Comparison of ENCODE assay signal across 18 mouse cellular contexts in genomic region chr11:107016893-107017292, GRCm38 (mm10). TPM values are rescaled to one million over a fixed set of nuclear protein-coding genes. Genes with fewer than 3 reads are reported as not detected.
DNase-seq lines count a peak whose midpoint lies in the region; ATAC-seq and TF ChIP-seq lines count a peak whose summit lies in the region.
"Had no signal": no experiment of that assay in that cellular context is flagged by ENCODE, and none has a peak within 500 bp of the region (broad histone marks: within the 10 kb centered on the region; RNA-seq: fewer than 3 reads in every experiment).

No protein-coding gene starts in this region.

- peak; percentile 35 for TF ChIP-seq CTCF in intestine, postnatal 0 days (IDR thresholded peaks at IDR 0.05; ENCODE audit: low read depth)
- no peak; the same call in 1 of the 2 replicates for TF ChIP-seq CTCF in kidney, postnatal 0 days (IDR thresholded peaks at IDR 0.05; ENCODE audit: low read depth)

- H3K9me3 ChIP-seq in intestine, postnatal 0 days (ENCODE audit: control insufficient read depth), result no peaks in the 10 kb centered on the region
- H3K9me3 ChIP-seq in intestine, embryonic 15.5 days, result no peaks in the 10 kb centered on the region
- H3K9me3 ChIP-seq in neural tube, embryonic 13.5 days, result no peaks in the 10 kb centered on the region
- no peaks in the 10 kb centered on the region for H3K9me3 ChIP-seq in neural tube, embryonic 15.5 days (replicated peaks)
- no peaks in the 10 kb centered on the region for H3K9me3 ChIP-seq in kidney, postnatal 0 days (replicated peaks; ENCODE audit: low read length)
- H3K9me3 ChIP-seq: forebrain, embryonic 13.5 days; heart, embryonic 12.5 days; limb, embryonic 15.5 days; stomach, embryonic 15.5 days had no signal

- DNase-seq in kidney, postnatal 0 days (ENCODE audit: low spot score), result peak; percentile 89
- no peak for DNase-seq in spleen, postnatal 4 days (ENCODE audit: low spot score in 2 of 2)
- no peak for DNase-seq in heart, postnatal 36 days
- no peak for DNase-seq in thymus, postnatal 4 days
- DNase-seq: B cell, adult 2 months; cerebellum, postnatal 25 days; retina, postnatal 1 day; thymus, postnatal 36 days had no signal

- H3K9ac ChIP-seq in intestine, postnatal 0 days (ENCODE audit: low read depth, low read length), result no peak overlapping the region
- no peak overlapping the region for H3K9ac ChIP-seq in intestine, embryonic 15.5 days
- H3K9ac ChIP-seq in neural tube, embryonic 13.5 days, result 0 out of 2 replicates have a peak overlapping the region, but pooled peaks have one; percentile 1
- H3K9ac ChIP-seq in neural tube, embryonic 15.5 days (replicated peaks), result no peak overlapping the region
- no peak overlapping the region for H3K9ac ChIP-seq in kidney, postnatal 0 days (ENCODE audit: low read depth, low read length)
- H3K9ac ChIP-seq: forebrain, embryonic 13.5 days; heart, embryonic 12.5 days; limb, embryonic 15.5 days; stomach, embryonic 15.5 days had no signal

- H3K27ac ChIP-seq in intestine, postnatal 0 days (ENCODE audit: low read depth, low read length), result no peak overlapping the region
- no peak overlapping the region for H3K27ac ChIP-seq in intestine, embryonic 15.5 days
- no peak overlapping the region for H3K27ac ChIP-seq in neural tube, embryonic 13.5 days (replicated peaks)
- H3K27ac ChIP-seq in neural tube, embryonic 15.5 days (replicated peaks), result no peak overlapping the region
- no peak overlapping the region for H3K27ac ChIP-seq in kidney, postnatal 0 days
- H3K27ac ChIP-seq: forebrain, embryonic 13.5 days; hindbrain, embryonic 10.5 days; limb, embryonic 15.5 days; stomach, embryonic 15.5 days had no signal

- no peaks in the 10 kb centered on the region for H3K27me3 ChIP-seq in intestine, postnatal 0 days (replicated peaks; ENCODE audit: control insufficient read depth, insufficient read depth, low read length)
- H3K27me3 ChIP-seq in intestine, embryonic 15.5 days (replicated peaks), result no peaks in the 10 kb centered on the region
- no peaks in the 10 kb centered on the region for H3K27me3 ChIP-seq in neural tube, embryonic 13.5 days
- H3K27me3 ChIP-seq in neural tube, embryonic 15.5 days (replicated peaks), result no peaks in the 10 kb centered on the region
- H3K27me3 ChIP-seq in kidney, postnatal 0 days (ENCODE audit: insufficient read depth, low read length), result no peaks in the 10 kb centered on the region
- H3K27me3 ChIP-seq: forebrain, embryonic 13.5 days; heart, embryonic 12.5 days; limb, embryonic 15.5 days; stomach, embryonic 15.5 days had no signal

- H3K4me1 ChIP-seq in intestine, postnatal 0 days (replicated peaks; ENCODE audit: control insufficient read depth, insufficient read depth, low read length), result no peaks in the 10 kb centered on the region
- peaks cover 5% of the 10 kb centered on the region; the same call in 1 of the 2 replicates for H3K4me1 ChIP-seq in intestine, embryonic 15.5 days (replicated peaks)
- H3K4me1 ChIP-seq in neural tube, embryonic 13.5 days (replicated peaks), result peaks cover 3% of the 10 kb centered on the region; the same call in 1 of the 2 replicates
- peaks cover 2% of the 10 kb centered on the region for H3K4me1 ChIP-seq in neural tube, embryonic 15.5 days
- H3K4me1 ChIP-seq in kidney, postnatal 0 days (replicated peaks; ENCODE audit: insufficient read depth, low read length), result no peaks in the 10 kb centered on the region
- H3K4me1 ChIP-seq: heart, embryonic 12.5 days; stomach, embryonic 15.5 days had no signal

- no peak overlapping the region for H3K4me3 ChIP-seq in intestine, postnatal 0 days (ENCODE audit: low read depth, low read length)
- no peak overlapping the region for H3K4me3 ChIP-seq in intestine, embryonic 15.5 days (replicated peaks)
- no peak overlapping the region for H3K4me3 ChIP-seq in neural tube, embryonic 13.5 days
- no peak overlapping the region for H3K4me3 ChIP-seq in neural tube, embryonic 15.5 days (replicated peaks)
- no peak overlapping the region for H3K4me3 ChIP-seq in kidney, postnatal 0 days (replicated peaks; ENCODE audit: low read depth, low read length)
- H3K4me3 ChIP-seq: forebrain, embryonic 13.5 days; heart, embryonic 12.5 days; hindbrain, embryonic 10.5 days; limb, embryonic 15.5 days; stomach, embryonic 15.5 days had no signal

- no peaks in the 10 kb centered on the region for H3K36me3 ChIP-seq in intestine, postnatal 0 days (ENCODE audit: control insufficient read depth, insufficient read depth)
- no peaks in the 10 kb centered on the region for H3K36me3 ChIP-seq in intestine, embryonic 15.5 days
- no peaks in the 10 kb centered on the region for H3K36me3 ChIP-seq in neural tube, embryonic 13.5 days
- no peaks in the 10 kb centered on the region for H3K36me3 ChIP-seq in neural tube, embryonic 15.5 days
- no peaks in the 10 kb centered on the region for H3K36me3 ChIP-seq in kidney, postnatal 0 days (ENCODE audit: insufficient read depth, low read length)
- H3K36me3 ChIP-seq: heart, embryonic 12.5 days; hindbrain, embryonic 10.5 days; limb, embryonic 15.5 days; stomach, embryonic 15.5 days had no signal

- H3K4me2 ChIP-seq in intestine, postnatal 0 days (replicated peaks; ENCODE audit: low read depth), result no peak overlapping the region
- no peak overlapping the region for H3K4me2 ChIP-seq in intestine, embryonic 15.5 days (replicated peaks)
- H3K4me2 ChIP-seq in neural tube, embryonic 13.5 days, result no peak overlapping the region
- H3K4me2 ChIP-seq in neural tube, embryonic 15.5 days, result no peak overlapping the region
- H3K4me2 ChIP-seq in kidney, postnatal 0 days (ENCODE audit: low read length), result no peak overlapping the region
- H3K4me2 ChIP-seq: forebrain, embryonic 13.5 days; heart, embryonic 12.5 days; limb, embryonic 15.5 days; stomach, embryonic 15.5 days had no signal

- ATAC-seq in intestine, postnatal 0 days, result no peak
- ATAC-seq in intestine, embryonic 15.5 days, result no peak
- ATAC-seq in neural tube, embryonic 13.5 days (ENCODE audit: low read depth), result no peak
- no peak for ATAC-seq in neural tube, embryonic 15.5 days (ENCODE audit: low FRiP score)
- peak; percentile 46; the same call in 1 of the 2 replicates for ATAC-seq in kidney, postnatal 0 days (replicated peaks; ENCODE audit: low FRiP score, low read depth)
- ATAC-seq: forebrain, embryonic 13.5 days; midbrain, embryonic 16.5 days had no signal

- intact Hi-C loops in heart, postnatal 36 days (cut with DNase I), result no loop called here

- WGBS in intestine, postnatal 0 days, result 44% methylated on average over 1 of the region's 1 CpGs
- 45% methylated on average over 1 of the region's 1 CpGs for WGBS in intestine, embryonic 15.5 days
- 83% methylated on average over 1 of the region's 1 CpGs for WGBS in neural tube, embryonic 13.5 days
- 75% methylated on average over 1 of the region's 1 CpGs for WGBS in neural tube, embryonic 15.5 days
- 47% methylated on average over 1 of the region's 1 CpGs for WGBS in kidney, postnatal 0 days

RNA-seq across cellular contexts. Expression of gene 1810010H24Rik, which starts 8.6 kb away (rescaled TPM):
- polyA plus RNA-seq in intestine, postnatal 0 days (2015; fragmentation: Nextera tagmentation; extraction: Ambion mirVana), result 9.6 and 9.9 TPM in 2 replicates
- 2.6 and 3.0 TPM in 2 replicates for polyA plus RNA-seq in intestine, embryonic 15.5 days (2015; fragmentation: Nextera tagmentation; extraction: Ambion mirVana)
- polyA plus RNA-seq in neural tube, embryonic 13.5 days (2015; fragmentation: Nextera tagmentation; extraction: Ambion mirVana), result 6.6 TPM in 2 replicates
- polyA plus RNA-seq in neural tube, embryonic 15.5 days (2015; fragmentation: Nextera tagmentation; extraction: Ambion mirVana), result 6.6 and 7.6 TPM in 2 replicates
- polyA plus RNA-seq in kidney, postnatal 0 days (2015; fragmentation: Nextera tagmentation; extraction: Ambion mirVana), result 4.2 and 5.1 TPM in 2 replicates
- total RNA-seq in heart, postnatal 36 days (2021), result 1 to 10 TPM; 2.0 to 2.3 TPM

RNA-seq across cellular contexts. Expression of gene Kpna2, which starts 17.6 kb away (rescaled TPM):
- polyA plus RNA-seq in intestine, postnatal 0 days (2015; fragmentation: Nextera tagmentation; extraction: Ambion mirVana), result 80.6 and 100 TPM in 2 replicates
- polyA plus RNA-seq in intestine, embryonic 15.5 days (2015; fragmentation: Nextera tagmentation; extraction: Ambion mirVana), result 357 and 384 TPM in 2 replicates
- 165 and 181 TPM in 2 replicates for polyA plus RNA-seq in neural tube, embryonic 13.5 days (2015; fragmentation: Nextera tagmentation; extraction: Ambion mirVana)
- polyA plus RNA-seq in neural tube, embryonic 15.5 days (2015; fragmentation: Nextera tagmentation; extraction: Ambion mirVana), result 120 and 190 TPM in 2 replicates
- 157 and 170 TPM in 2 replicates for polyA plus RNA-seq in kidney, postnatal 0 days (2015; fragmentation: Nextera tagmentation; extraction: Ambion mirVana)
- 10 to 100 TPM; 60.8 to 67.1 TPM for total RNA-seq in heart, postnatal 36 days (2021)
